Mouse (Mus musculus): ENCODE measurements at regions not wholly inside any gene's neighbourhood (a gene's known extent, or its start where the extent isn't known, plus 50 kb on each side); places are given as distances from the start of the nearest gene placed in this dataset.

GRCm38 (mm10) chr10:105704472-105705235 is 130.4 kb upstream of the Tmtc2 start:
- DNase-seq (ENCODE audit: low read depth, low spot score) = no peak
- Histone ChIP-seq H3K4me1 (ENCODE audit: control insufficient read depth in 2 of 2, insufficient read depth in 2 of 2, low read length in 2 of 2, poor library complexity in 1 of 2) (no peaks in the 10 kb centered on the region), H3K27ac (ENCODE audit: insufficient read depth, low read depth, low read length, poor library complexity, severe bottlenecking) (no peak overlapping the region), H3K9me3 (ENCODE audit: control insufficient read depth, insufficient read depth, low read depth, low read length) (no peaks in the 10 kb centered on the region), H3K9ac (ENCODE audit: insufficient read depth, low read depth, low read length, poor library complexity, severe bottlenecking) (no peak overlapping the region), H3K4me3 (ENCODE audit: insufficient read depth in 1 of 2, low read depth in 1 of 2, low read length in 2 of 2, poor library complexity in 1 of 2, severe bottlenecking in 1 of 2) (no peak overlapping the region), H3K36me3 (ENCODE audit: control insufficient read depth, insufficient read depth, low read length, poor library complexity, severe bottlenecking) (no peaks in the 10 kb centered on the region)
- TF ChIP-seq ZNF384 (IDR thresholded peaks at IDR 0.05; ENCODE audit: low read depth, low read length) (no peak), MAFK (IDR thresholded peaks at IDR 0.05; ENCODE audit: insufficient read depth, low read depth, low read length) (no peak), ZC3H11A (IDR thresholded peaks at IDR 0.05; ENCODE audit: borderline replicate concordance, low read depth, low read length) (no peak), HCFC1 (IDR thresholded peaks at IDR 0.05; ENCODE audit: borderline replicate concordance, insufficient read depth, low read length) (no peak), CHD2 (IDR thresholded peaks at IDR 0.05; ENCODE audit: low read depth, low read length) (no peak)
- in situ Hi-C loops (cut with MboI; ENCODE audit: low sequenced_read_pairs in 2 of 2, unreplicated experiment in 2 of 2) = no loop called here

- Histone ChIP-seq H3K36me3 (ENCODE audit: control insufficient read depth, insufficient read depth, low read length, poor library complexity, severe bottlenecking) (no peaks in the 10 kb centered on the region), H3K9me3 (ENCODE audit: control insufficient read depth, insufficient read depth, low read depth, low read length) (no peaks in the 10 kb centered on the region), H3K4me3 (ENCODE audit: insufficient read depth in 1 of 2, low read depth in 1 of 2, low read length in 2 of 2, poor library complexity in 1 of 2, severe bottlenecking in 1 of 2) (no peak overlapping the region), H3K9ac (ENCODE audit: insufficient read depth, low read depth, low read length, poor library complexity, severe bottlenecking) (no peak overlapping the region), H3K4me1 (ENCODE audit: control insufficient read depth in 2 of 2, insufficient read depth in 2 of 2, low read length in 2 of 2, poor library complexity in 1 of 2) (no peaks in the 10 kb centered on the region), H3K27ac (ENCODE audit: insufficient read depth, low read depth, low read length, poor library complexity, severe bottlenecking) (no peak overlapping the region)
- TF ChIP-seq MAFK (IDR thresholded peaks at IDR 0.05; ENCODE audit: insufficient read depth, low read depth, low read length) (no peak), HCFC1 (IDR thresholded peaks at IDR 0.05; ENCODE audit: borderline replicate concordance, insufficient read depth, low read length) (no peak), ZNF384 (IDR thresholded peaks at IDR 0.05; ENCODE audit: low read depth, low read length) (no peak), CHD2 (IDR thresholded peaks at IDR 0.05; ENCODE audit: low read depth, low read length) (no peak), ZC3H11A (IDR thresholded peaks at IDR 0.05; ENCODE audit: borderline replicate concordance, low read depth, low read length) (no peak)
- in situ Hi-C loops (cut with MboI; ENCODE audit: low sequenced_read_pairs in 2 of 2, unreplicated experiment in 2 of 2) = no loop called here
- no peak for DNase-seq (ENCODE audit: low read depth, low spot score)
These were observed 118.9 kb upstream of the Tmtc2 start for GRCm38 (mm10) chr10:105693131-105693530.

- Histone ChIP-seq H3K4me3 (ENCODE audit: insufficient read depth in 1 of 2, low read depth in 1 of 2, low read length in 2 of 2, poor library complexity in 1 of 2, severe bottlenecking in 1 of 2) (no peak overlapping the region), H3K9me3 (ENCODE audit: control insufficient read depth, insufficient read depth, low read depth, low read length) (no peaks in the 10 kb centered on the region), H3K4me1 (ENCODE audit: control insufficient read depth in 2 of 2, insufficient read depth in 2 of 2, low read length in 2 of 2, poor library complexity in 1 of 2) (no peaks in the 10 kb centered on the region), H3K36me3 (ENCODE audit: control insufficient read depth, insufficient read depth, low read length, poor library complexity, severe bottlenecking) (no peaks in the 10 kb centered on the region), H3K27ac (ENCODE audit: insufficient read depth, low read depth, low read length, poor library complexity, severe bottlenecking) (no peak overlapping the region), H3K9ac (ENCODE audit: insufficient read depth, low read depth, low read length, poor library complexity, severe bottlenecking) (no peak overlapping the region)
- in situ Hi-C loops (cut with MboI; ENCODE audit: low sequenced_read_pairs in 2 of 2, unreplicated experiment in 2 of 2) = no loop called here
- TF ChIP-seq ZNF384 (IDR thresholded peaks at IDR 0.05; ENCODE audit: low read depth, low read length) (no peak), HCFC1 (IDR thresholded peaks at IDR 0.05; ENCODE audit: borderline replicate concordance, insufficient read depth, low read length) (no peak), CHD2 (IDR thresholded peaks at IDR 0.05; ENCODE audit: low read depth, low read length) (no peak), MAFK (IDR thresholded peaks at IDR 0.05; ENCODE audit: insufficient read depth, low read depth, low read length) (no peak), ZC3H11A (IDR thresholded peaks at IDR 0.05; ENCODE audit: borderline replicate concordance, low read depth, low read length) (no peak)
- DNase-seq (ENCODE audit: low read depth, low spot score) = no peak
These were observed 115.1 kb upstream of the Tmtc2 start for GRCm38 (mm10) chr10:105689388-105689787.

- in situ Hi-C loops (cut with MboI; ENCODE audit: low sequenced_read_pairs in 2 of 2, unreplicated experiment in 2 of 2) = no loop called here
- DNase-seq (ENCODE audit: low read depth, low spot score) = no peak
- no peak for TF ChIP-seq HCFC1 (IDR thresholded peaks at IDR 0.05; ENCODE audit: borderline replicate concordance, insufficient read depth, low read length)
- no peaks in the 10 kb centered on the region for H3K4me1 ChIP-seq (ENCODE audit: control insufficient read depth in 2 of 2, insufficient read depth in 2 of 2, low read length in 2 of 2, poor library complexity in 1 of 2)
- H3K9ac ChIP-seq (ENCODE audit: insufficient read depth, low read depth, low read length, poor library complexity, severe bottlenecking) = no peak overlapping the region
- H3K9me3 ChIP-seq (ENCODE audit: control insufficient read depth, insufficient read depth, low read depth, low read length) = no peaks in the 10 kb centered on the region
- no peak overlapping the region for H3K27ac ChIP-seq (ENCODE audit: insufficient read depth, low read depth, low read length, poor library complexity, severe bottlenecking)
- H3K4me3 ChIP-seq (ENCODE audit: insufficient read depth in 1 of 2, low read depth in 1 of 2, low read length in 2 of 2, poor library complexity in 1 of 2, severe bottlenecking in 1 of 2) = no peak overlapping the region
- no peaks in the 10 kb centered on the region for H3K36me3 ChIP-seq (ENCODE audit: control insufficient read depth, insufficient read depth, low read length, poor library complexity, severe bottlenecking)
These were observed 114.6 kb upstream of the Tmtc2 start for GRCm38 (mm10) chr10:105688879-105689278.

- H3K36me3 ChIP-seq (ENCODE audit: control insufficient read depth, insufficient read depth, low read length, poor library complexity, severe bottlenecking) = no peaks in the 10 kb centered on the region
- no peak overlapping the region for H3K4me3 ChIP-seq (ENCODE audit: insufficient read depth in 1 of 2, low read depth in 1 of 2, low read length in 2 of 2, poor library complexity in 1 of 2, severe bottlenecking in 1 of 2)
- no peak overlapping the region for H3K9ac ChIP-seq (ENCODE audit: insufficient read depth, low read depth, low read length, poor library complexity, severe bottlenecking)
- H3K9me3 ChIP-seq (ENCODE audit: control insufficient read depth, insufficient read depth, low read depth, low read length) = no peaks in the 10 kb centered on the region
- TF ChIP-seq ZNF384 (IDR thresholded peaks at IDR 0.05; ENCODE audit: low read depth, low read length) (no peak), HCFC1 (IDR thresholded peaks at IDR 0.05; ENCODE audit: borderline replicate concordance, insufficient read depth, low read length) (no peak), ZC3H11A (IDR thresholded peaks at IDR 0.05; ENCODE audit: borderline replicate concordance, low read depth, low read length) (no peak), CHD2 (IDR thresholded peaks at IDR 0.05; ENCODE audit: low read depth, low read length) (no peak), MAFK (IDR thresholded peaks at IDR 0.05; ENCODE audit: insufficient read depth, low read depth, low read length) (no peak)
- no peak overlapping the region for H3K27ac ChIP-seq (ENCODE audit: insufficient read depth, low read depth, low read length, poor library complexity, severe bottlenecking)
- in situ Hi-C loops (cut with MboI; ENCODE audit: low sequenced_read_pairs in 2 of 2, unreplicated experiment in 2 of 2) = no loop called here
- DNase-seq (ENCODE audit: low read depth, low spot score) = no peak
- H3K4me1 ChIP-seq (ENCODE audit: control insufficient read depth in 2 of 2, insufficient read depth in 2 of 2, low read length in 2 of 2, poor library complexity in 1 of 2) = no peaks in the 10 kb centered on the region
These were observed 112.6 kb upstream of the Tmtc2 start for GRCm38 (mm10) chr10:105686876-105687275.

Measured in ES-E14 (cell line).